Mouse (Mus musculus): ENCODE data around the gene Ap1s1.

Ap1s1 gene

DNA sequence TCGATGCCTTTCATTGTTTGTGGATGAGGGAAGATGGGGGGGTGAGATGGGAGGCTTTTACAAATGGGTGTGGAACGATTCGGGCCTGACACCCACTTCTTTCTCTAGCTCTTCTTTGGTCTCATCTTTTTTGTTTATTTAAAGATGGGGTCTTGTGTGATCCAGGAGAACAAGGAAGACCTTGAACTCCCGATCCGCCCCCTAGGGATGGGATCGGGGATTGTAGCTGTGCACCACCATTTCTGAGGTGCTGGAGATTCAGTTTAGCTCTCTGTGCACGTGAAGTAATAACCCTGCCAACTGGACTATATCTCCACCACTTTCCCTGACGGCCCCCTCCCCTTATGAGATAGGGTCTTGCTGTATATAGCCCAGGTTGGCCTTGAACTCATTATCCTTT, 20.0 kb upstream of the Ap1s1 start:
- in situ Hi-C loops (cut with MboI; ENCODE audit: unreplicated experiment in 2 of 2) = loop anchor here in 1 of 2 experiments (5.0 kb wide), 1 partner anchor 36 kb away; no protein-coding TSS in a partner anchor

GRCm38 (mm10) chr5:137065454-137065853, 19.5 kb upstream of the Ap1s1 start:
- in situ Hi-C loops (cut with MboI; ENCODE audit: unreplicated experiment in 2 of 2) = loop anchor here in 1 of 2 experiments (5.0 kb wide), 1 partner anchor 37 kb away; no protein-coding TSS in a partner anchor

GRCm38 (mm10) chr5:137062601-137063000, 16.7 kb upstream of the Ap1s1 start:
- in situ Hi-C loops (cut with MboI; ENCODE audit: unreplicated experiment in 2 of 2) = no loop called here

DNA sequence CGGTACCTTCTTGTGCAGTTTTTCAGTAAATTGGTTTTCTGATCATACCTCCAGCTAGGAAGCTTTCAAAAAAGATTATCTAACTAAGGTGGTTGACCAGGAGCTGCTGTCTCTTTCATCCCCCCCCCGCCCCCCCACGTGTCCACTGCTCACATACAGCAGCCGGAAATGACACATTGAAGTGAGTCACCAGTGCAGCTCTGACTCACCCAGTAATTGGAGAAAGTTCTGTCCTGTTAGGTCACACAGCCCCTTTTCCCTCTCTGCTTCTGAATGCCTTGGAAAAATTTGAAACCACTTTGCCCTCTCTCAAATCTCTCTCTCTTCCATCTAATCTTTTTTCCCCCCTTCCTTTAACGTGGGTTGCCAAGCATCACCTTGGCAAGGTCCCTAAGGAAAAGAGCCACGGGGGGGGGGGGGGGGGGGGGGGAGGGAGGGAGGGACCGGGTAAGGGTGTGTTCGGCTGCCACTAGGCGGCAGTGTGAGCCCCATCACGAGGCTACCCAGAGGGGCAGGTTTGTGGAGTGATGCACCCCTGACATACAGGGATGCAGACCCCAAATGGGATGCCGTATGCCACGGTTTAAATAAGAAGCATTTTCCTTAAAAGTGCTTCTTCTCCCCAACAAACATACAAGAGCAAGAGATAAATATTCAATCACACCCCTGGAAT, 16.0 kb upstream of the Ap1s1 start:
- in situ Hi-C loops (cut with MboI; ENCODE audit: unreplicated experiment in 2 of 2) = no loop called here

- in situ Hi-C loops (cut with MboI; ENCODE audit: unreplicated experiment in 2 of 2) = no loop called here
These were observed 8.9 kb upstream of the Ap1s1 start for GRCm38 (mm10) chr5:137054873-137055272.

GRCm38 (mm10) chr5:137054299-137054698, 8.4 kb upstream of the Ap1s1 start:
- in situ Hi-C loops (cut with MboI; ENCODE audit: unreplicated experiment in 2 of 2) = no loop called here

DNA sequence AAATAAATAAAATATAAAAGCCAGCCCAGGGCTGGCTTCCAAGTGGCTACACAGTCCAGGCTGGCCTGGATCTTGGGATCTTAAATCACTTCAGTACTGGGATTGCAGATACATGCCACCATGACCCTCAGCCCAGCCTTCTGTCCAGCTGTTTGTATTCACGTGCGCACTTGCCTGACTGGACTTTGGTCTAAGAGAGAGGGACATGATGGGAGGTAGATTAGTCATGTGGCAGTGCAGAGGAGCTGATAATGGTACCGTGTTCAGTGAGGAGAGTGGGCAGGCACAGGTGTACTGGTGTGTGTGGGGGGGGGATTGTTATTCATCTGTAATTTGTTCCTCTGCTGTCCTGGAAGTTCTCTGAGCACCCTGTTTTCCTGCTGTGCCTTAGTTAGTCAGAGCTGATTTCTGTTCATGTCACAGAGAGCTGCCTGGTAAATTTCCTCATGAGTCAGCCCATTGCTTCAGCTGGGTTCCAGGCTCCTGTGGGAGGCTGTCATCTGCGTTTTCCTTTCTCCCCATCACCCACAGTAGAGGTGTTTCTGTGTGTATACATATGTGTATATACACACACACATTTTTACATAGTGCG, 6.1 kb upstream of the Ap1s1 start:
- in situ Hi-C loops (cut with MboI; ENCODE audit: unreplicated experiment in 2 of 2) = no loop called here

- in situ Hi-C loops (cut with MboI; ENCODE audit: unreplicated experiment in 2 of 2) = no loop called here
These were observed 5.2 kb upstream of the Ap1s1 start for GRCm38 (mm10) chr5:137051125-137051524.

- in situ Hi-C loops (cut with MboI; ENCODE audit: unreplicated experiment in 2 of 2) = no loop called here
These were observed 1.1 kb upstream of the Ap1s1 start for GRCm38 (mm10) chr5:137046991-137047390.

DNA sequence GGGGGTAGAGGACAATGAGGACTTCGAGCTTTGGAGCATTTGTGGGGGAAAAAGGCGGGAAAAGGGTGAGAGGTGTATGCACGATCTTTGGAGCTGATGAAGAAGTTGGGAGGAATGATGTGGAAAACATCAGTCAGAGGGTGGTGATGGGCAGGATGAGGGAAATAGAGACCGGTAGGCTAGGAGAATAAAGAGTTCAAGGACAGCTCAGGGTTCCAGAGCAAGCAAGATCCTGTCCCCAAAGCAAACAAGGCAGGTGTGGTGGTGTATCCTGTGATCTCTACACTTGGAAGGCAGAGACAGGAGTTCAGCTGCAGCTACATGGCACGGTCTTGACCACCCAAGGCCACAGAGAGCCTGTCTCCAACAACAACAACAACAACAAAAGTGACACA, 386 bp upstream of the Ap1s1 start:
- in situ Hi-C loops (cut with MboI; ENCODE audit: unreplicated experiment in 2 of 2) = no loop called here

- in situ Hi-C loops (cut with MboI; ENCODE audit: unreplicated experiment in 2 of 2) = no loop called here
These were observed 1.9 kb downstream of the Ap1s1 start for GRCm38 (mm10) chr5:137043997-137044396.

- in situ Hi-C loops (cut with MboI; ENCODE audit: unreplicated experiment in 2 of 2) = no loop called here
These were observed 4.5 kb downstream of the Ap1s1 start for GRCm38 (mm10) chr5:137041442-137041841.

DNA sequence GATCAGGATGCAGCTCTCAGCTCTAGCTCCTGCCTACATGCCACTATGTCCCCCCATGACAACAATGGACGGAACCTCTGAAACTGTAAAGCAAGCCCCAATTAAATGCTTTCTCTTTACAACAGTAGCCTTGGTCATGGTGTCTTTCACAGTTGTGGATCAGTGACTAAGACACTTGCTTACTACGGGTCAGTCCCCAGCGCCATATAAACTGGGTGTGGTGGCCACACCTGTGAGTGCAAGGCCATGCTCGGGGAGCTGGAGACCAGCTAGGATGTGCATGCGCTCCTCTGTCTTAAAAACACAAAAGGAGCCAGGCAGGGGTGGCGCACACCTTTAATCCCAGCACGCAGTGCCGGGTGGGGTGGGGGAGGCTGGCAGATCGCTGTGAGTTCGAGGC, 6.5 kb downstream of the Ap1s1 start:
- in situ Hi-C loops (cut with MboI; ENCODE audit: unreplicated experiment in 2 of 2) = no loop called here

- in situ Hi-C loops (cut with MboI; ENCODE audit: unreplicated experiment in 2 of 2) = no loop called here
These were observed 9.7 kb downstream of the Ap1s1 start for GRCm38 (mm10) chr5:137036211-137036610.

DNA sequence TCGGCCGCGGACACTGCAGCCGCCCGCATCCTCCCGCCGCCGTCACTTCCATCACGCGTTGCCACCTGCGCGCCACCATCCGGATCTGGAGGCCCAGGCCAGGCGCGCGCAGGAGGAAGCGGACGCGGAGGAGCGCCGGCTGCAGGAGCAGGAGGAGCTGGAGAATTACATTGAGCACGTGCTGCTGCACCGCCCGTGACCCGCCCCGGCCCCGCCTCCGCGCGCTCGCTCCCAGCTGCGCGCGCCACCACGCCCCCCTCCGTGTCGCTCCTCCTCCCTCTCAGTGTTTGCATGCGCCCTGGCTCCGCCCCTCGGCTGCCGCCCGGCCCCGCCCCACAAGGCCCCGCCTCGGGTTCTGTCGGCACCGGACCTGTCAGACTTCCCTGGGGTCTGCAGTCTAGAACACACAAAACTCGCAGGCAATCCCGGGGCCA, 13.3 kb downstream of the Ap1s1 start:
- in situ Hi-C loops (cut with MboI; ENCODE audit: unreplicated experiment in 2 of 2) = no loop called here

DNA sequence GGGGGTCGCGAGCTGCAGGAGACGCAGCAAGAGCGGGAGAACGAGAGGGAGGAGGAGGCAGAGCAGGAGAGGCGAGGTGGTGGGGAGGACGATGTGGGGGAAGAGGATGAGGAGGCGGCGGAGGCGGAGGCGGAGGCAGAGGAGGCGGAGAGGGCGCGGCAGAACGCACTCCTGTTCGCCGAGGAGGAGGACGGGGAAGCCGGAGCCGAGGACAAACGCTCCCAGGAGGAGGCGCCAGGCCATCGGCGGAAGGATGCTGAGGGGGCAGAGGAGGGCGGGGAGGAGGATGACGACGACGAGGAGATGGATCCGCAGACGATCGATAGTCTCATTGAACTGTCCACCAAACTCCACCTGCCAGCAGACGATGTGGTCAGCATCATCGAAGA, 13.9 kb downstream of the Ap1s1 start:
- in situ Hi-C loops (cut with MboI; ENCODE audit: unreplicated experiment in 2 of 2) = no loop called here

DNA sequence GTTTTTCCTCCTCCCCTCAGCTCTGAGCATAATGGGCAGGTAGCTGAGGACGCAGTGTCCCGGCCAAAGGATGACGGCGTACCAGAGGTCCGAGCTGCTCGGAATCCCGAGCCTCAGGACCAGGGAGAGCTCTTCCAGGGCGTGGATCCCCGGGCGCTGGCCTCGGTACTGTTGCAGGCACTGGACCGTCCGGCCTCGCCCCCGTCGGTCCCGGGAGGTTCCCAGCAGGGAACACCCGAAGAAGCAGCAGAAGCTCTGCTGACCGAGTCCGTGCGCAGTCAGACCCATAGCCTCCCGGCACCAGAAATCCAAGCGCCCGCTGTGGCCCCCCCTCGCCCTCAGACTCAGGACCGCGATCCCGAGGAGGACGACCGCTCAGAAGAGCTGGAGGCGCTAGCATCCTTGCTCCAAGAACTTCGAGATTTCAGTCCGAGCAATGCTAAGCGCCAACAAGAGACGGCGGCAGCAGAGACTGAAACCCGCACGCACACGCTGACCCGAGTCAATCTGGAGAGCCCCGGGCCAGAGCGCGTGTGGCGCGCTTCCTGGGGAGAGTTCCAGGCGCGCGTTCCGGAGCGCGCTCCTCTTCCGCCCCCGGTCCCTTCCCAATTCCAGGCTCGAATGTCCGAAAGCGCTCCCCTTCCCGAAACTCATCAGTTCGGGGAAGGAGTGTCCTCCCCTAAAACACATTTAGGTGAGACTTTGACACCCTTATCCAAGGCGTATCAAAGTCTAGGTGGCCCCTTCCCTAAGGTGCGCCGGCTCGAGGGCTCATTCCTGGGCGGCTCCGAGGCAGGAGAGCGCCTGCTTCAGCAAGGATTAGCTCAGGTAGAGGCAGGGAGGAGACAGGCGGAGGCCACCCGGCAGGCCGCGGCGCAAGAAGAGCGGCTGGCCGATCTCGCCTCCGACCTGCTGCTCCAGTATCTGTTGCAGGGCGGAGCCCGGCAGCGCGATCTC, 14.6 kb downstream of the Ap1s1 start:
- in situ Hi-C loops (cut with MboI; ENCODE audit: unreplicated experiment in 2 of 2) = no loop called here

GRCm38 (mm10) chr5:137030416-137030810, 15.5 kb downstream of the Ap1s1 start:
- in situ Hi-C loops (cut with MboI; ENCODE audit: unreplicated experiment in 2 of 2) = no loop called here

GRCm38 (mm10) chr5:137029643-137030415, 16.1 kb downstream of the Ap1s1 start:
- in situ Hi-C loops (cut with MboI; ENCODE audit: unreplicated experiment in 2 of 2) = no loop called here

DNA sequence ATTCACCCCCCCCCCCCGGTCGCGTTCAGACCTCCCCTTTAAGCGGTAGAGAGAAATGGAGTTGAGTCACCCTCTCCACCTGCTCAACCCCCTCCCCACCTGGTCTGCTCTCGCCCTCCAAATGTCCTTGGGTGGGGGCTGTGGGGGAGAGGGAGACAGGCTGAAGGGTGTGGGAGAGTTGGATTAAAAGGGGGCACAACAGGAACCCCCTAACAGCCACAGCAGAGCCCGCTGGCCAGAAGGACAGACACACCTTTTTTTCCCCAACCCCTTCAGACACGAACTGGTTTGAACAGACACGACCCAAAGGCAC, 16.7 kb downstream of the Ap1s1 start:
- in situ Hi-C loops (cut with MboI; ENCODE audit: unreplicated experiment in 2 of 2) = no loop called here

Measured in v-Abl transformed pro-B cells (cell line).